Mouse (Mus musculus): ENCODE measurements around the gene Kalrn.

The Kalrn gene

DNA sequence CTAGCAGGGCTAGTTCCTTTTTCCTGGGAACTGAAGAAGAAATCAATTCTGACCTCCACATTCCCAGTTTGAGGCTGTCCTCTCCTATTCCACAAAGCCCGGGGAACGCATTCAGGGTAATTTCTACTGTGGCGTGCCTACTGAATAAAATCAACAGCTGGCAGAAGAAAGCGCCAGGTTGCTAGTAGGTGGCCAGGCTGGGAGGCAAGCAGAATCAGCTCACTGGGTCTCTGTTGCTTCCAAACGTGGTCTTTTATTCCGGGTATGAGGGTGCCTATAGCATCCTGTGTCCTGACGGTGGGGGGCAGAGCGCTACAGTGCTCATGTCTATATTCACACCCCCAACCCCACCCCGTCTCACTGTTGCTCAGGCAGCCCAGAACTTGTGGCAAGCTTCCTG, 460.2 kb downstream of the Kalrn start:
- no peak for TF ChIP-seq GATA4 (IDR thresholded peaks at IDR 0.05; ENCODE audit: insufficient replicate concordance, low read length)

GRCm38 (mm10) chr16:34112490-34112889, 460.8 kb downstream of the Kalrn start:
- TF ChIP-seq GATA4 (IDR thresholded peaks at IDR 0.05; ENCODE audit: insufficient replicate concordance, low read length) = no peak

DNA sequence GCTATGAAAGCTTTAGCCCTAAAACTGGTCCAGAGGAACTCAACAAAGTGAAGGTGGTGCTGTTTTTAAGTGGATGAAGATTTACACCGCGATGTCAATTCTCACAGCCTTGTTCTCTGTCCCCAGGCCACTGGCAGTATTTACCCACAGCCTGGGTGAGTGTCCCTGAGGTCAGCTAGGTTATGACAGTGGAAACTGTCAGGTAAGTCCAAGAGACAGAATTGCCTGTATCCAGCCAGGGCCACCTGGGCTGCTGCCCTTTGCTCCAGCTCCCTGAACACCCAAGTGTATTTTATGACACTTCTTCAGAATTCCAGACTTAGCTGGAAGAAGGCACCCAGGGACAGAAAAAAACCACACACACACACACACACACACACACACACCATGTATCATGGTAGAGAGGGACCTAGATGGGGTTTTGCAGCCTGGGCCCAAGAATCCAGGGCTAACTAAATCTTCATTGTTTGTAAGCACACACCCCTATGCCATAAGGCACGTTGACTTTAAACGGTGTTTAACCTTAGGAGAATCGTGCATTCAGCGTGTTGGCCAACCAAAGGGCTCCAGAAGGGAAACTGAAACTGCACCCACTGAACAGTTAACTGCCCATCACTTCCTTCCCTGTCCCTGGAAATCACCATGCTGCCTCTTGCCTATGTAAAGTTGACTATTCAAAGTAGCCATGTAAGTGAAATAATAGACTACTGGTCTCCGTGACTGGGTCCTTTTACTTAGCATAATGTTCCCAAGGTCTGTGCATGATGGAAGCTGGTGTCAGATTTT, 462.3 kb downstream of the Kalrn start:
- TF ChIP-seq GATA4 (IDR thresholded peaks at IDR 0.05; ENCODE audit: insufficient replicate concordance, low read length) = no peak

GRCm38 (mm10) chr16:34104427-34104826, 468.9 kb downstream of the Kalrn start:
- TF ChIP-seq GATA4 (IDR thresholded peaks at IDR 0.05; ENCODE audit: insufficient replicate concordance, low read length) = no peak

- TF ChIP-seq GATA4 (IDR thresholded peaks at IDR 0.05; ENCODE audit: insufficient replicate concordance, low read length) = no peak
Measured at GRCm38 (mm10) chr16:34102742-34103141, 470.6 kb downstream of the Kalrn start.

DNA sequence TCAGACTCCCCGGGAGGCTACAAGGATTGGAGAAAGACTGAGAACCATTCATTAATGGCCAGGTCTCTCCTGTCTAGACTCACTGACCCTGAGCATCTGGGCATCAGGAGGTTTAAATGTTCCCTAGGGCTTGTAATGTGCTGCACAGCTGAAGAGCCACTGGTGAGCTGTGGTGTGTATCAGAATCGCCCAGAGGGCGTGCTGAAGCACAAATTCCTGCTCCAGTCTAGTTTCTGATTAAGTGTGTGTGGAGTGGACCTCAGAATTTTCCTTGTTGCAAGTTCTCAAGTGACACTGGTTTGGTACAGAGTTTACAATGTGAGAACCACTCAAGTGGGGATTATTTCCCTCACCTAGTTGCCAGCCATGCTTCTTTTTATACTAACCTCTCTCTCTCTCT, 473.5 kb downstream of the Kalrn start:
- TF ChIP-seq GATA4 (IDR thresholded peaks at IDR 0.05; ENCODE audit: insufficient replicate concordance, low read length) = no peak

- no peak for TF ChIP-seq GATA4 (IDR thresholded peaks at IDR 0.05; ENCODE audit: insufficient replicate concordance, low read length)
Measured at GRCm38 (mm10) chr16:34095548-34096141, 477.7 kb downstream of the Kalrn start.

DNA sequence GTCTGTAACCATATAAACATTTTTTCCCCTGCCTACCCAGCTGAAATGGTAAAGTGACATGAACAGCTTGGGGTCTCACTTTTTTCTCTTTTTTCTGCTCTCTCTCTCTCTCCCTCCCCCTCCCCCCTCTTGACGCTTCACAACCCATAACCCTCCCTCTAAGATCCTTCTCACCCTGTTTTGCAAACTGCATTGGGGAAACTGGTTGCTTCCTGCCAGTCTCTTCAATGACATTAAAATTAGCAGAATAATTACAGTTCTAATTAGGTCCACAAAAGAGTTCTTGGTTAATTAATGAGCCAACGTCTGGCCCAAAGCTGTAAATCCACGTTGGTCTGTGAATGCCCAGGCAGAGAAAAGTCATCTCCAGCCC, 478.3 kb downstream of the Kalrn start:
- TF ChIP-seq GATA4 (IDR thresholded peaks at IDR 0.05; ENCODE audit: insufficient replicate concordance, low read length) = no peak

- TF ChIP-seq GATA4 (IDR thresholded peaks at IDR 0.05; ENCODE audit: insufficient replicate concordance, low read length) = no peak
Measured at GRCm38 (mm10) chr16:34094446-34095092, 478.8 kb downstream of the Kalrn start.

- no peak for TF ChIP-seq GATA4 (IDR thresholded peaks at IDR 0.05; ENCODE audit: insufficient replicate concordance, low read length)
Measured at GRCm38 (mm10) chr16:34093734-34094445, 479.4 kb downstream of the Kalrn start.

DNA sequence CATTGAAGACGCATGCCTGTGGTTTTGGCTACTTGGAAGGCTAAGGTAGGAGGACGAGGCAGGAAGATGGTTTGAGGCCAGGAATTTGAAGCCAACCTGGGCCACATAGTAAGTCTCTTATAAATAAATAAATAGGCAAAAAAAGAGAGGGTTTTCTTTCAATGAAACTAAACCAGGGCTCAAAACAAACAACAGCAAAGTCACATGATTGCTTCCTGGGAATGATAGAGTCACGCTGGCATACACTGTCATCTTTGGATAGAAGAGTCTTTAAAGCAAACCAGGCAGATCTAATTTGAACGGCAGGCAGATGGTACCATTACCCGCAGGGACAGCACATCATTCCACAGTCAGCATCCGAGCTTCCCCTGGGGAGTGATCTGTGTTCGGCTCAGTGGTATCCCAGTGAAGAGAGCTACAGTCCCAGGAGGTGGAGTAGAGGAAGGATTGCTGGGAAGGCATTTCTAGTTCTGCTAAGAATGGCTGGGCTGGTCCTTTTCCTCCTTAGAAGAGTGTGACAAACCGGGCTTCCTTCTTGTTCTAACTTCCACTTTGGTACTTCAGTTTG, 483.7 kb downstream of the Kalrn start:
- TF ChIP-seq GATA4 (IDR thresholded peaks at IDR 0.05; ENCODE audit: insufficient replicate concordance, low read length) = no peak

DNA sequence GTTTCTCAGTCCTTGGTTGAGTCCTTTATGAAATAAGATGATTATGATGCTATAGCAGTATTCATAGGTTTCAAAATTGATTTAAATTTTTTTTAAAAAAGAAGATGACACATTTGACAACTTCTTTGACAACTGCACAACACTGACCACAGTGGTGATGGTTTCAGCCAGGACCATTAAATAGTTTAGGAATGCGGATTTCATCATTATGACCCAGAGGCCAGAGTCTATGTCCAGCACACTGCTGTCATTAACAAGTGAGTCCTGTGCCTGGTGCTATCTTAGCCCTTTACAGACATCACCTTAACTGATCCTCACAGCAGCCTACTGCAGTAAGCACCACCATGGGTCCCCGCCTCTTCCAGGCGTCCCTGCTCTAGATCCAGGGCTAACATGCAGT, 484.3 kb downstream of the Kalrn start:
- no peak for TF ChIP-seq GATA4 (IDR thresholded peaks at IDR 0.05; ENCODE audit: insufficient replicate concordance, low read length)

DNA sequence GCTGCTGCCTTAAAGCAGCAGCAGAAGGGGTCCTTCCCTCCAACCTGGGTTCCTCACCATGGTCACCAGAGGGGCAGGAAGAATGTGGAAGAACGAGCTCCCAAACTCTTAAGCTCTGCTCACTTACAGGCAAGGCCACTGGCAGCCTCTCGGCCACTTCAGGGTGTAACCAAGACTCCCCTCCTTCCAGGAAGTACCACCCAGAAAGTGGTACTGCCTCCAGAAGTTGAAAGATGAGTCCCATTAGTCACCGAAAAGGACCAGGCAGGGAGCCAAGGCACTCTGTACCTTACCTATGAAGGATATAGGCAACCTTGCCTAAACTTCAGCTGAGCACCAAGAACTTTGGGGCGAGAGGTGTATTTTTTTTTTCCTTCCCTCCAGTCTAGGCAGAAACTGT, 485.0 kb downstream of the Kalrn start:
- no peak for TF ChIP-seq GATA4 (IDR thresholded peaks at IDR 0.05; ENCODE audit: insufficient replicate concordance, low read length)

GRCm38 (mm10) chr16:34084135-34084920, 489.0 kb downstream of the Kalrn start:
- no peak for TF ChIP-seq GATA4 (IDR thresholded peaks at IDR 0.05; ENCODE audit: insufficient replicate concordance, low read length)

Measured in liver, adult (tissue).